Mouse (Mus musculus): ENCODE measurements around the gene Klhl31. TPM values are rescaled to one million over a fixed set of nuclear protein-coding genes. Genes with fewer than 3 reads are reported as not detected.

Gene Klhl31
- polyA plus RNA-seq, 1 experiment = 0.12 TPM

- TF ChIP-seq CTCF (IDR thresholded peaks at IDR 0.05; ENCODE audit: borderline replicate concordance, extremely low read depth, insufficient read depth, insufficient read length) (no peak), POLR2A (IDR thresholded peaks at IDR 0.05; ENCODE audit: borderline replicate concordance, extremely low read depth, insufficient read depth, insufficient read length, poor library complexity, severe bottlenecking) (no peak)
- no peak for DNase-seq (ENCODE audit: low read depth)
Observed at GRCm38 (mm10) chr9:77706515-77706914, 70.2 kb downstream of the Klhl31 start.

GRCm38 (mm10) chr9:77707433-77708139, 71.3 kb downstream of the Klhl31 start:
- no peak for DNase-seq (ENCODE audit: low read depth)
- TF ChIP-seq CTCF (IDR thresholded peaks at IDR 0.05; ENCODE audit: borderline replicate concordance, extremely low read depth, insufficient read depth, insufficient read length) = no peak
- TF ChIP-seq POLR2A (IDR thresholded peaks at IDR 0.05; ENCODE audit: borderline replicate concordance, extremely low read depth, insufficient read depth, insufficient read length, poor library complexity, severe bottlenecking) = no peak

DNA sequence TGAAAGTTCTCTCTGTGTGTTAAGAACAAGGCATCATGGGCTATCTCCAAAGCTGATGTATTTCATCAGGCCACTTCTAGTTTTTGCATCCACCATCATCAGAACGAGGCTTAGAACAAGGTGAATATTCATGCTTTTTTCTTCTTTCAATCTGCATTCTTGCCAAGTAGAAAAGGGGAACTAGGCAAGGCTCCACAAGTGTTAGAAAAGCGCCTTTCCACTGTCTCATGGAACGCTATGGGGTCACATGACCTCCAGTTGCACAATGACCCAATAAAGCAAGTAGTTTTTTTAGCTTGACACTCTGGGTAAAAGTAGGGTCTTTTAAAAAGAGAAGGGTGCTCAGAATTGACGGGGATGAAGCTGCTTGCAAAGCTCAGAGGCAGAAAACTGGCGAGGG, 72.7 kb downstream of the Klhl31 start:
- TF ChIP-seq POLR2A (IDR thresholded peaks at IDR 0.05; ENCODE audit: borderline replicate concordance, extremely low read depth, insufficient read depth, insufficient read length, poor library complexity, severe bottlenecking) = no peak
- TF ChIP-seq CTCF (IDR thresholded peaks at IDR 0.05; ENCODE audit: borderline replicate concordance, extremely low read depth, insufficient read depth, insufficient read length) = no peak
- no peak for DNase-seq (ENCODE audit: low read depth)

Other genes with a start within 250 kb of the Klhl31 start
- gene Lrrc1, start 91.6 kb upstream of the Klhl31 start, polyA plus RNA-seq (2012; rRNA removed) = 17.8 and 20.1 TPM in 2 replicates
- 26.2 and 27.0 TPM in 2 replicates for gene Gclc, start 118.0 kb downstream of the Klhl31 start, polyA plus RNA-seq (2012; rRNA removed)

Data from brain, embryonic 14.5 days (tissue).